Mouse (Mus musculus) stomach, embryonic 16.5 days (tissue): ENCODE measurements around the gene Crhr1. TPM values are rescaled to one million over a fixed set of nuclear protein-coding genes. Genes with fewer than 3 reads are reported as not detected.

Experiments used
- ATAC-seq: fragments of 200-750 bp; cut with Nextera tagmentation; 2 replicates; pipeline ENCODE4 v1.8.0; 2017; ENCODE audit warnings: moderate number of reproducible peaks, moderate TSS enrichment; ENCODE audit not compliant: insufficient read depth, low FRiP score
- H3K27ac ChIP-seq: fragments of 300-500 bp; sonication (generic); 2 replicates; pipeline ENCODE4 v1.5.1; 2014; ENCODE audit warnings: low read length
- H3K27me3 ChIP-seq: fragments of 300-500 bp; sonication (generic); 2 replicates; pipeline ENCODE4 v1.6.1; 2014; ENCODE audit warnings: low read length, control low read depth, mixed read lengths; ENCODE audit not compliant: control insufficient read depth, insufficient read depth
- H3K36me3 ChIP-seq: fragments of 300-500 bp; sonication (generic); 2 replicates; pipeline ENCODE4 v1.6.1; 2014; ENCODE audit warnings: low read length; ENCODE audit not compliant: control insufficient read depth, insufficient read depth
- H3K4me1 ChIP-seq: fragments of 300-500 bp; sonication (generic); 2 replicates; pipeline ENCODE4 v1.6.1; 2014; ENCODE audit warnings: low read length, control low read depth, mixed read lengths; ENCODE audit not compliant: control insufficient read depth, insufficient read depth
- H3K4me2 ChIP-seq: fragments of 300-500 bp; sonication (generic); 2 replicates; pipeline ENCODE4 v1.6.1; 2014; ENCODE audit warnings: low read depth, low read length, mixed read lengths
- H3K4me3 ChIP-seq: fragments of 300-500 bp; sonication (generic); replicated peaks from 2 replicates; pipeline ENCODE4 v1.5.1; 2014; ENCODE audit warnings: mild to moderate bottlenecking, low read length
- H3K9ac ChIP-seq: fragments of 300-500 bp; sonication (generic); 2 replicates; pipeline ENCODE4 v1.6.1; 2014; ENCODE audit warnings: low read length
- H3K9me3 ChIP-seq: fragments of 300-500 bp; sonication (generic); replicated peaks from 2 replicates; pipeline ENCODE4 v1.6.1; 2016; ENCODE audit warnings: low read length, control low read depth; ENCODE audit not compliant: control insufficient read depth
- WGBS: fragments of 180-500 bp; shearing (Covaris S2); extraction: QIAGEN DNeasy Blood & Tissue Kit; methylation state at CpG from one replicate; pipeline ENCODE4 v1.1.7; 2014; 5-methylcytosine and 5-hydroxymethylcytosine counted together
- polyA plus RNA-seq: library from polyadenylated mRNA; unstranded; fragments of >200 nt; fragmentation: Nextera tagmentation; extraction: Ambion mirVana; gene quantifications from 2 replicates; pipeline ENCODE4 v1.2.1, GENCODE M21; 2015

The Crhr1 gene
- polyA plus RNA-seq, 1 experiment from 2014 or later, result 0.17 TPM

DNA sequence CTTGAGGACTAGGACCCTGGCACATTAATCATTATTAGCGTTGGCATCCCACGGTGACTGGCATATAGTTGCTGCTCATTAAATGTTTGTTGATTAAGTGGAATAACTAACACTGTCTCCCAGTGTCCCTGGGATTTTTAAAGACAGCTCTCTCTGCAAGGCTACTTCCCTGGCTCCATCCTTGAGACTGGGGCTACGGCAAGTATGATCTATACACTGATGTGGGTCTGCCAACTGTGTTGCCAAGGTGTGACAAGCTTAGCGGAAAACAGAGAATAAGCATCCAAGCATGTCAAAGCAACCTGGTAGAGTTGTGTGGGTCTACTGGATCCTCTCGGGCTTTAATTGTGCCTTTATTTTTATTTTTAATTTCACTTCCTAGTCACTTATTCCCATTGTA is 3.2 kb upstream of the Crhr1 start:
- no peaks in the 10 kb centered on the region for H3K36me3 ChIP-seq
- H3K4me1 ChIP-seq, result peaks cover 13% of the 10 kb centered on the region; the same call in 1 of the 2 replicates
- H3K27me3 ChIP-seq, result peaks cover 39% of the 10 kb centered on the region
- H3K4me3 ChIP-seq, result no peak overlapping the region
- H3K4me2 ChIP-seq, result no peak overlapping the region
- no peak overlapping the region for H3K27ac ChIP-seq
- H3K9ac ChIP-seq, result no peak overlapping the region
- H3K9me3 ChIP-seq, result no peaks in the 10 kb centered on the region
- ATAC-seq, result no peak
- WGBS, result 85% methylated on average over 5 of the region's 5 CpGs

DNA sequence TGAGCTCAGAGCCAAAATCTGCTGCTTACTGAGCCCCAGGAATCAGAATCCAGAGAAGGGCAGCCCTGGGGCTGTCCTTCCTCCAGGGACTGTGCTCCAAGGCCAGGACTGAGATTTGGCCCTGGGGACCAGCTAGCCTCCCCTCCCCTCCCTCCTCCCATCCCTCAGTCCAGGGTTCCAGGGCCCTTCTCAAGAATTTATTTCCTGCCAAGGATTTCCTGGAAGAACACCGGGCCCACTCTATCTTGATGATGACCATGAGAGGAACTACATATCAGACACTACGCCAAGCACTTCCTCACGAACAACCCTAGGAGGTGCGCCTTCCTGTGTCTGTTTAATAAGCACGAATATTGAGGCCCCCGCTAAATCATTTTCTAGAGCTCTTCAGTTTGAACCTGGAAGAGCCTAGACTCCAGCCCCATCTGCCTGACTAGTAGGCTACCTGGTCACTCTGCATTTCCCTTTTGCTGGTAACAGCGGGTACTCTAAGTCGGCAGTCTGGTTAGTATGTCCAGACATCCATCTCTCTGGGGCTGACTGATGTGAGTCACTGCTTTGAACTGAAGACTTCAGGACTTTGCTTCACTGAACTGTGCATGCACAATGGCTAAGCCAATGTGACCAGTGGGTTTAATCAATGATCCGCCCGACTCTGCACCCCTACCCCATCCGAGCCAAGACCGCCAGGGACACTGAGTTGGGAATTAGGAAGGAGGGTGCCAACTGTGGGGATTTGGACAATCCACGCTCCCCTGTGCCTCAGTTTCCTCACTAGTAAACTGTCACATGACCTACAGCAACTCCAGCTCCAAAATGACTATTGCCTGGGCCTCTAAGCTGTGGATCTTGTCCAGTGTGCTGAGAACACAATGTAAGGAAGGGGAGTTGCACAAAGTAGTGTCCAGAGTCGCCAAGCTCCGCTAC is 1.7 kb upstream of the Crhr1 start:
- ATAC-seq, result no peak
- Histone ChIP-seq H3K4me2 (no peak overlapping the region), H3K9ac (no peak overlapping the region), H3K27ac (no peak overlapping the region), H3K27me3 (peaks cover 54% of the 10 kb centered on the region), H3K36me3 (no peaks in the 10 kb centered on the region), H3K4me3 (no peak overlapping the region), H3K9me3 (no peaks in the 10 kb centered on the region), H3K4me1 (peaks cover 13% of the 10 kb centered on the region; the same call in 1 of the 2 replicates)
- 66% methylated on average over 15 of the region's 15 CpGs for WGBS

DNA sequence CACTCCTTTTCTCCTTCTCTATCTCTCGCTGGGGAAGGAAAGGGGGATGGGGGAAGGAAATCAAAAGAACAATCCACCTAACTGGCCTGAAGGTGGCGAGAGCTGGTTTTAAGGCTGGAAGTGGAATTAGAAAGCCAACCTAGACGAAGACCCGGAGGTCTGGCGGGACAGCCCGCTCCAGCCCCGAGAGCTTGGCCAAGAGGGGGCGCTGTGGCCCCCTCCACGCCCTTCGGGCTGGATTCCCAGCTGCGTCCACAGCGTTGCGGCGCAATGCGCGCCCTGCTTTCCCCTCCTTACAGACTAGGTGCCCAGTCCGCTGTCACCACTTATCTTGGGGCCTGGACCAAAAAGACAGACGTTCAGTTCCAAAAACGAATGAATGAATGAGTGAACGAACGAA is 899 bp upstream of the Crhr1 start:
- ATAC-seq, result no peak
- Histone ChIP-seq H3K4me2 (peak overlapping the region; percentile 93), H3K27me3 (peaks cover 62% of the 10 kb centered on the region), H3K27ac (no peak overlapping the region), H3K4me1 (peaks cover 13% of the 10 kb centered on the region; the same call in 1 of the 2 replicates), H3K9ac (no peak overlapping the region), H3K4me3 (peak overlapping the region; percentile 54), H3K36me3 (no peaks in the 10 kb centered on the region), H3K9me3 (no peaks in the 10 kb centered on the region)
- under 1% methylated on average over 21 of the region's 21 CpGs for WGBS

DNA sequence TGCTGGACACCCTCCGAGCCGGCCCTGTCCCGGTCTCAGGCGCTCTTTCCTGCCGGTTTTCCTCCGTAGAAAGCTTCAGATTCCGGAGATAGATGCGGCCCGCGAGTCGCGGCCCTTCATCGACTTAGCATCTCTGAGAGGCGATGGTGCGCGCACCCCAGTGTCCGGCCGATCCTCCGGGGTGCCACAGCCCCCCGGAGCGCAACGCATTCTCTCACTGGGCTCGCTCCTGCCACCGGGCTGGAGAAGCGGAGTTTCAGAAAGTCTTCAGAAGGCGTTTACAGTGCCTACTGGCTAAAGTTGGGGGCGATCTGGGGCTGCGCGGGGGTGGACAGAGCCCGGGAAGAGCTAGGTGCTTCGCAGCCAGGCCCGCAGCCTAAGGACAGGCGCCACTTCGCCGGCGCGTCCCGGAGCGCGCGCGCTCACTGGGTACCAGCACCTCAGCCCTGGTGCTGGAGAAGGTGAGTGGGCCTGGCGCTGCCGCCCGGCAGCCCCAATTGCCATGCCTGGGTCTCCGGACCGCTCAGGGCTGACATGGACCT is 858 bp downstream of the Crhr1 start:
- no peak overlapping the region for H3K27ac ChIP-seq
- H3K9ac ChIP-seq, result no peak overlapping the region

DNA sequence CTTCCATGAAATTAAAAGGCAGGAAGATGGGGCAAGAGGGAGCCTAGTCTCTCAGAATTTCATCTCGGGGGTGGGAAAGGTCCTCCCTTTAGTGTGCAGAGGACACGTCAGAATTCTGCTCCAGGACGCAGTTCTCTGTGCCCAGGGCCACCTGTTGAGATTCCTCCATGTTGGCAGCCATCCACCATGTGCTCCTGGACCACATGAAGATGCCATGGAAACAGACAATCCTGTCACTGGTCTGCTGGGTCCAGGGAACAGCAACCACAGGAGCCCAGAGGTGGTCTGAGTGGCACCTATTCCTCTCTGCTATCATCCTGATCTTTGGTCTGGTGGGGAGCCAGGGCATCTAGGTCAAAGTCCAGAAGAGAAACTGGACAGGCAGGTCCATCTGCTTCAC is 6.3 kb downstream of the Crhr1 start:
- H3K4me1 ChIP-seq, result no peaks in the 10 kb centered on the region
- peaks cover 27% of the 10 kb centered on the region for H3K27me3 ChIP-seq
- 60% methylated on average over 3 of the region's 3 CpGs for WGBS
- H3K4me3 ChIP-seq, result no peak overlapping the region
- no peak overlapping the region for H3K27ac ChIP-seq
- no peak for ATAC-seq
- no peak overlapping the region for H3K9ac ChIP-seq
- no peak overlapping the region for H3K4me2 ChIP-seq
- no peaks in the 10 kb centered on the region for H3K36me3 ChIP-seq
- no peaks in the 10 kb centered on the region for H3K9me3 ChIP-seq

More for the DNA sequence above, 858 bp downstream of the Crhr1 start:
- Histone ChIP-seq H3K4me1 (peaks cover 13% of the 10 kb centered on the region; the same call in 1 of the 2 replicates), H3K27me3 (peaks cover 62% of the 10 kb centered on the region), H3K9me3 (no peaks in the 10 kb centered on the region), H3K36me3 (no peaks in the 10 kb centered on the region), H3K4me2 (peak overlapping the region; percentile 93), H3K4me3 (peak overlapping the region; percentile 54)
- WGBS, result 2% methylated on average over 46 of the region's 47 CpGs
- no peak for ATAC-seq

DNA sequence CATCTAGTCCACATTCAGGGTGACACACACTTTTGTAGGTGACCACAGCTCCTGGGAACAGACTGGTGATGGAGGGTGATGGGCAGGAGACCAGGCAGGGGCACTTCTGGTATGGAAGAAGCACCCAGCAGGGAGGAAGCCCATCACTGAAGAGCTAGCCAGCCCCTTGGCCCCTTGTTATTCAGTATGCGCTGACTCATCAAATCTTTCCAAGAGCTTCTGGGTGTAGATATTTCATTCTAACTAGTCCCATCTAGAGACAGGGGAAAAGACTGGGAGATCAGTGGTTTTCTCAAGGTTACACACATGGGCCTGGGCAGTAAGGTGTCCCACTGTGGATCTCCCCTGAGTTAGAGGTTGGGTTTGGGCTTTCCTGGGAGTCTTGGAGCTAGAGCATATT is 12.3 kb downstream of the Crhr1 start:
- Histone ChIP-seq H3K4me1 (no peaks in the 10 kb centered on the region), H3K4me3 (no peak overlapping the region), H3K9ac (no peak overlapping the region), H3K36me3 (no peaks in the 10 kb centered on the region), H3K27ac (no peak overlapping the region), H3K9me3 (no peaks in the 10 kb centered on the region), H3K4me2 (no peak overlapping the region), H3K27me3 (no peaks in the 10 kb centered on the region)
- ATAC-seq, result no peak
- 100% methylated on average over 1 of the region's 1 CpGs for WGBS

DNA sequence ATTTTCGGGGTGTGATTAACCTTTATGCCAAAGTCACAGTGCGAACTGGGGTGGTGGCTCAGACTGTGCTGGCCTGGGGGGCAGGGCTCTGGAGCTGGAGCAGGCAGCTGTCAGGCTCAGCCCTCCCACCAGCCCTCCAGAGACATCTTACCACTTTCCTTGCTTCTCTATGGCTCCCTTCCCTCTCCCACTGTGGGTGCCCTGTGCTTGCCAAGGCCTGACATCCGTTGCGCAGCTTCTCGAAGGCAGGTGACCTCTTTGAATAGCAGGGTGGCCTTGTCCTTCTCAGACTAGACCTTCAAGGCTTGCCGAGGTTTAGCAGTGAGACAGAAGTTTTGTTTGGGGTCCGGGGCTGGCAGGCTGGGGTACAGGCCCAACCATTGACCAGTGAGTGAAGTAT is 16.1 kb downstream of the Crhr1 start:
- Histone ChIP-seq H3K27me3 (no peaks in the 10 kb centered on the region), H3K9me3 (no peaks in the 10 kb centered on the region)
- WGBS, result 72% methylated on average over 7 of the region's 7 CpGs

DNA sequence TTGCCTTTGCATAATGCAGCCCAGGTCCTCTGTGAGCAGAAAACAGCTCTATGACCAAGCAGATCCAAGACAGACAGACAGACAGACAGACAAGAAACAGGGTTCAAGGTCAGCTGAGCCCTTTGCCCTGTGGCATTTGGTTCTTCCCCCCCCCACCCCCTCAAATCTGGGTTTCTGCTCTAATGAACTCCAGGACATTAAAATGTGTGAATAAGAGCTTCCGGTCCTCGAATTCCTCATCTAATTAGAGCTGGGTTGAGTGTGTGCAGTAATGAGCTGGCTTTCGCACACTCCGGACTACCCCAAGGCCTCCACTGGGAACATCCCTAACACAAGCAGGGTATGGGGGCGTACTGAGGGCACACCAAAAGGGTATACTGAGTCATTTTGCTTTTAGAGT is 18.3 kb downstream of the Crhr1 start:
- no peak overlapping the region for H3K27ac ChIP-seq
- H3K27me3 ChIP-seq, result no peaks in the 10 kb centered on the region
- H3K4me2 ChIP-seq, result no peak overlapping the region
- ATAC-seq, result no peak
- no peaks in the 10 kb centered on the region for H3K36me3 ChIP-seq
- no peaks in the 10 kb centered on the region for H3K4me1 ChIP-seq
- no peak overlapping the region for H3K4me3 ChIP-seq
- 69% methylated on average over 5 of the region's 5 CpGs for WGBS
- no peaks in the 10 kb centered on the region for H3K9me3 ChIP-seq
- H3K9ac ChIP-seq, result no peak overlapping the region

More for the DNA sequence above, 16.1 kb downstream of the Crhr1 start:
- no peak overlapping the region for H3K4me2 ChIP-seq
- no peak overlapping the region for H3K9ac ChIP-seq
- no peak overlapping the region for H3K27ac ChIP-seq
- no peaks in the 10 kb centered on the region for H3K36me3 ChIP-seq
- no peak overlapping the region for H3K4me3 ChIP-seq
- H3K4me1 ChIP-seq, result no peaks in the 10 kb centered on the region
- ATAC-seq, result no peak

DNA sequence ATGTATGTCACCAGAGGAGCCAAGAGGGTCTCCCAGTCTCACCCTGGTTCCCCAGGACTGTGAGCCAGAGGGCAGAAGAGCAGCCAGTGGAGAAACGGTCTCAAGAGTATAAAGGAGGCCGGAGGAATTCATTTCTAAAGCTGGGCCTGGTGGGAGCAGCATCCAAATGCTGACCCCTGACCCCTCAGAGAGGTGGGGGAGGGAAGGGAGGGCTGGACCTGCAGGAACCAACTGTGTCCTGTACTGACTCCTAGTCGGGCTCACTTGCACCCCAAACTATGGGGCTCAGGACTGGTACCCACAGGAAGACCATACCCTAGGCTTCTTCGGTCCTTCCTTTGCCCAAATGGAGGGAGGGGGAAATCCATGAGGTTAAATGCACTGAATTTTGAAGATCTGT is 21.7 kb downstream of the Crhr1 start:
- 58% methylated on average over 4 of the region's 4 CpGs for WGBS

More for the DNA sequence above, 21.7 kb downstream of the Crhr1 start:
- Histone ChIP-seq H3K9me3 (no peaks in the 10 kb centered on the region), H3K4me2 (no peak overlapping the region), H3K27ac (no peak overlapping the region), H3K4me3 (no peak overlapping the region), H3K27me3 (peaks cover 11% of the 10 kb centered on the region), H3K9ac (no peak overlapping the region), H3K36me3 (no peaks in the 10 kb centered on the region), H3K4me1 (no peaks in the 10 kb centered on the region)
- ATAC-seq, result no peak
